Mouse (Mus musculus) kidney, adult 2 months (tissue): ENCODE measurements around the gene Daam1. TPM values are rescaled to one million over a fixed set of nuclear protein-coding genes. Genes with fewer than 3 reads are reported as not detected.

Source experiments
- DNase-seq: peaks from one replicate; pipeline ENCODE4 v3.0.0; 2021
- H3K27ac ChIP-seq: fragments of 200-500 bp; 2 replicates; pipeline ENCODE4 v1.5.1; 2012; ENCODE audit warnings: low read depth, low read length, control low read depth, inconsistent platforms; ENCODE audit not compliant: insufficient read depth
- H3K27me3 ChIP-seq: fragments of 200-500 bp; replicated peaks from 2 replicates; pipeline ENCODE4 v1.6.1; 2012; ENCODE audit warnings: mild to moderate bottlenecking, moderate library complexity, low read length, inconsistent platforms; ENCODE audit not compliant: control insufficient read depth, insufficient read depth
- H3K36me3 ChIP-seq: fragments of 200-500 bp; 2 replicates; pipeline ENCODE4 v1.6.1; 2012; ENCODE audit warnings: mild to moderate bottlenecking, moderate library complexity, low read length, inconsistent platforms; ENCODE audit not compliant: control insufficient read depth, insufficient read depth
- H3K4me1 ChIP-seq: fragments of 200-500 bp; 2 replicates; pipeline ENCODE4 v1.6.1; 2011; ENCODE audit warnings: low read length; ENCODE audit not compliant: control insufficient read depth, insufficient read depth
- H3K4me3 ChIP-seq: fragments of 200-500 bp; 2 replicates; pipeline ENCODE4 v1.5.1; 2011; ENCODE audit warnings: mild to moderate bottlenecking, low read depth, low read length, control low read depth; ENCODE audit not compliant: insufficient read depth
- CTCF ChIP-seq: fragments of 200-500 bp; conservative IDR thresholded peaks from 2 replicates; pipeline ENCODE4 v1.5.1; 2011; ENCODE audit warnings: low read depth, mild to moderate bottlenecking, control low read depth, low read length, moderate library complexity, mixed read lengths; ENCODE audit not compliant: insufficient read depth, insufficient read length
- POLR2A ChIP-seq: fragments of 200-500 bp; IDR thresholded peaks from one replicate; pipeline ENCODE4 v1.6.1; 2011; ENCODE audit warnings: low read depth, low read length, control low read depth
- WGBS: fragments of 180-500 bp; shearing (Covaris S2); methylation state at CpG from one replicate; pipeline ENCODE4 v1.1.7; 2018; 5-methylcytosine and 5-hydroxymethylcytosine counted together
- polyA plus RNA-seq: library from polyadenylated mRNA; depleted of rRNA; stranded (reverse); fragments of >200 nt; gene quantifications from 2 replicates; pipeline ENCODE4 v1.2.3, GENCODE M21; 2012

Gene Daam1
- polyA plus RNA-seq, 1 experiment = 5.2 TPM

GRCm38 (mm10) chr12:71850135-71850534, 19.3 kb downstream of the Daam1 start:
- H3K27me3 ChIP-seq = no peaks in the 10 kb centered on the region
- H3K36me3 ChIP-seq = no peaks in the 10 kb centered on the region
- H3K27ac ChIP-seq = no peak overlapping the region
- 93% methylated on average over 5 of the region's 5 CpGs for WGBS
- peaks cover 20% of the 10 kb centered on the region for H3K4me1 ChIP-seq
- TF ChIP-seq CTCF (no peak), POLR2A (no peak)
- H3K4me3 ChIP-seq = no peak overlapping the region
- DNase-seq = no peak

- no peak for DNase-seq
- Histone ChIP-seq H3K4me3 (no peak overlapping the region), H3K27me3 (no peaks in the 10 kb centered on the region), H3K4me1 (peaks cover 20% of the 10 kb centered on the region), H3K36me3 (no peaks in the 10 kb centered on the region), H3K27ac (no peak overlapping the region)
- WGBS = 64% methylated on average over 7 of the region's 7 CpGs
- no peak for TF ChIP-seq POLR2A
- no peak for TF ChIP-seq CTCF
Measured at GRCm38 (mm10) chr12:71852678-71853077, 21.8 kb downstream of the Daam1 start.

- H3K27me3 ChIP-seq = no peaks in the 10 kb centered on the region
- H3K36me3 ChIP-seq = no peaks in the 10 kb centered on the region
- DNase-seq = no peak
- peaks cover 15% of the 10 kb centered on the region for H3K4me1 ChIP-seq
- no peak overlapping the region for H3K4me3 ChIP-seq
- H3K27ac ChIP-seq = no peak overlapping the region
- no peak for TF ChIP-seq CTCF
- no peak for TF ChIP-seq POLR2A
- 77% methylated on average over 3 of the region's 3 CpGs for WGBS
Measured at GRCm38 (mm10) chr12:71853694-71854093, 22.8 kb downstream of the Daam1 start.

GRCm38 (mm10) chr12:71854191-71854590, 23.3 kb downstream of the Daam1 start:
- TF ChIP-seq CTCF (no peak), POLR2A (no peak)
- peaks cover 12% of the 10 kb centered on the region for H3K4me1 ChIP-seq
- 49% methylated on average over 6 of the region's 6 CpGs for WGBS
- H3K27me3 ChIP-seq = no peaks in the 10 kb centered on the region
- no peak overlapping the region for H3K4me3 ChIP-seq
- peak; percentile 67 for DNase-seq
- H3K36me3 ChIP-seq = no peaks in the 10 kb centered on the region
- H3K27ac ChIP-seq = peak overlapping the region; percentile 66

GRCm38 (mm10) chr12:71855730-71856479, 25.0 kb downstream of the Daam1 start:
- TF ChIP-seq POLR2A (no peak), CTCF (no peak)
- Histone ChIP-seq H3K27ac (no peak overlapping the region), H3K4me1 (peaks cover 11% of the 10 kb centered on the region), H3K27me3 (no peaks in the 10 kb centered on the region), H3K4me3 (no peak overlapping the region), H3K36me3 (no peaks in the 10 kb centered on the region)
- DNase-seq = peak; percentile 48
- WGBS = 49% methylated on average over 10 of the region's 10 CpGs

GRCm38 (mm10) chr12:71856480-71856754, 25.5 kb downstream of the Daam1 start:
- Histone ChIP-seq H3K36me3 (no peaks in the 10 kb centered on the region), H3K4me1 (peaks cover 11% of the 10 kb centered on the region), H3K4me3 (no peak overlapping the region), H3K27me3 (no peaks in the 10 kb centered on the region), H3K27ac (no peak overlapping the region)
- DNase-seq = no peak
- no peak for TF ChIP-seq POLR2A

- no peaks in the 10 kb centered on the region for H3K27me3 ChIP-seq
- H3K4me3 ChIP-seq = no peak overlapping the region
- no peaks in the 10 kb centered on the region for H3K36me3 ChIP-seq
- peaks cover 6% of the 10 kb centered on the region for H3K4me1 ChIP-seq
- no peak for TF ChIP-seq CTCF
- TF ChIP-seq POLR2A = no peak
- DNase-seq = no peak
- H3K27ac ChIP-seq = no peak overlapping the region
- WGBS = 68% methylated on average over 5 of the region's 5 CpGs
Measured at GRCm38 (mm10) chr12:71859096-71859495, 28.2 kb downstream of the Daam1 start.
